Comparison of ENCODE assay signal across 16 mouse cellular contexts in the genomic region with DNA sequence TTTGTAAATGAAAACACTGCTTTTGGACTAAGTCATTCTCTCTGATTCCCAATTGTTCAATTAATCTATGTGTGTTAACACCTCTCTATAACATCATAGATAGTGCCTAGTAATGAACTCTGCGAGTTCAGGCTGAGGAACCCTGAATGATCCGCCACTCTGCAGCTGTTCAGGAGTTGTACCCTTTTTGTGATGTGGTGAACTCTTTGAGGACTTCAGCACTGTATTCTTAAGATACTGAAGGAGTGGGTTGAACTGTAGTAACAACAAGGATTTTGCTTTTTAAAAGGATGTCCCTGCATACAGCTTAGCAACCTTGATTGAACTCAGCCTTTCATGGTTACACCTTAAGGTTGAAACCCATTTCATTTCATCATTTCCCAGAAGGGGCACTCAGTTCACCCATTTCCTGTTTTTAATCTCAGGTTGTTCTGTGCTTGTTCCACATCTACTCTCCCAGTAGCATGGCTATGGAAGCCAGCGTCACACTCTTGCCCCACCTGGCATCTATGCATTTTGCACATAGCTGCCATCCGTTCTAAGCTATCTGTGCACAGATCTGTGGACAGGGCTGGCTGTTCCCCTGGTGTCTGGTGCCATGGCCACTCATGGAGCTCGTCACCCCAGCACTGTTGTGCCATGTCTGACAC. TPM values are rescaled to one million over a fixed set of nuclear protein-coding genes. Genes with fewer than 3 reads are reported as not detected.
A peak's percentile ranks its signal among the peaks of the same experiment; 100 is the strongest.
DNase-seq lines count a peak whose midpoint lies in the region; ATAC-seq and TF ChIP-seq lines count a peak whose summit lies in the region.
"Had no signal": no experiment of that assay in that cellular context is flagged by ENCODE, and none has a peak within 500 bp of the region (broad histone marks: within the 10 kb centered on the region; RNA-seq: fewer than 3 reads in every experiment).

No protein-coding gene starts in this region.

- ATAC-seq in liver, embryonic 11.5 days (replicated peaks; ENCODE audit: low FRiP score): no peak
- peak; percentile 28 for ATAC-seq in megakaryocyte, adult 5-6 weeks (ENCODE audit: poor library complexity, severe bottlenecking)
- ATAC-seq: hindbrain, postnatal 0 days; Patski had no signal

- H3K9ac ChIP-seq in liver, embryonic 11.5 days (ENCODE audit: low read depth, low read length): no peak overlapping the region

- no peaks in the 10 kb centered on the region for H3K9me3 ChIP-seq in liver, embryonic 11.5 days (ENCODE audit: control insufficient read depth, low read length)
- H3K9me3 ChIP-seq: embryonic facial prominence, embryonic 10.5 days had no signal

- no peak for DNase-seq in liver, embryonic 11.5 days (ENCODE audit: low spot score)
- no peak for DNase-seq in liver
- peak; percentile 69 for DNase-seq in thymus, postnatal 4 days
- DNase-seq in spleen, adult 12 weeks (ENCODE audit: low spot score): no peak
- no peak for DNase-seq in kidney, adult 2 months
- no peak for DNase-seq in cerebellum, postnatal 36 days
- DNase-seq: cerebellum, adult 9-11 months; gastrocnemius, postnatal 36 days; heart, postnatal 14 days; kidney, postnatal 14 days; lung, adult 2 months had no signal

- no peaks in the 10 kb centered on the region for H3K27me3 ChIP-seq in liver, embryonic 11.5 days (replicated peaks; ENCODE audit: control insufficient read depth, insufficient read depth, low read length)
- no peaks in the 10 kb centered on the region for H3K27me3 ChIP-seq in kidney, adult 2 months (replicated peaks; ENCODE audit: control insufficient read depth, insufficient read depth, low read length)

- TF ChIP-seq CTCF in bone marrow, adult 2 months (IDR thresholded peaks at IDR 0.05; ENCODE audit: control insufficient read depth, insufficient read depth, low read length): no peak
- TF ChIP-seq CTCF in kidney, adult 2 months (conservative IDR thresholded peaks at IDR 0.05; ENCODE audit: insufficient read depth, insufficient read length, low read depth, low read length): no peak

- H3K4me3 ChIP-seq in liver, embryonic 11.5 days (ENCODE audit: low read depth, low read length): no peak overlapping the region
- H3K4me3 ChIP-seq in bone marrow, adult 2 months (replicated peaks; ENCODE audit: control insufficient read depth, low read depth, low read length): no peak overlapping the region
- H3K4me3 ChIP-seq in kidney, adult 2 months (ENCODE audit: insufficient read depth, low read depth, low read length): no peak overlapping the region
- H3K4me3 ChIP-seq: embryonic facial prominence, embryonic 10.5 days had no signal

- H3K36me3 ChIP-seq in liver, embryonic 11.5 days (ENCODE audit: control insufficient read depth, insufficient read depth, low read length): peaks cover 9% of the 10 kb centered on the region; the same call in 1 of the 2 replicates
- H3K36me3 ChIP-seq in kidney, adult 2 months (ENCODE audit: control insufficient read depth, insufficient read depth, low read length): no peaks in the 10 kb centered on the region
- H3K36me3 ChIP-seq: embryonic facial prominence, embryonic 10.5 days had no signal

- H3K27ac ChIP-seq in liver, embryonic 11.5 days (ENCODE audit: low read depth, low read length): peak overlapping the region; percentile 99
- H3K27ac ChIP-seq in bone marrow, adult 2 months (ENCODE audit: control insufficient read depth, insufficient read depth, low read depth, low read length, poor library complexity): peak overlapping the region; percentile 55
- H3K27ac ChIP-seq in kidney, adult 2 months (ENCODE audit: insufficient read depth, low read depth, low read length): no peak overlapping the region
- H3K27ac ChIP-seq: embryonic facial prominence, embryonic 10.5 days; hindbrain, postnatal 0 days had no signal

- H3K4me1 ChIP-seq in liver, embryonic 11.5 days (replicated peaks; ENCODE audit: control insufficient read depth, insufficient read depth, low read length): peaks cover 54% of the 10 kb centered on the region
- peaks cover 26% of the 10 kb centered on the region for H3K4me1 ChIP-seq in bone marrow, adult 2 months (ENCODE audit: control insufficient read depth, insufficient read depth, low read length)
- no peaks in the 10 kb centered on the region for H3K4me1 ChIP-seq in kidney, adult 2 months (ENCODE audit: control insufficient read depth, insufficient read depth, low read length)
- H3K4me1 ChIP-seq: embryonic facial prominence, embryonic 10.5 days had no signal

- TF ChIP-seq POLR2A in bone marrow, adult 2 months (IDR thresholded peaks at IDR 0.05; ENCODE audit: borderline replicate concordance, control insufficient read depth, low read depth, low read length): no peak
- no peak for TF ChIP-seq POLR2A in kidney, adult 2 months (IDR thresholded peaks at IDR 0.05; ENCODE audit: low read depth, low read length)

- H3K4me2 ChIP-seq in liver, embryonic 11.5 days: no peak overlapping the region; the same call in 1 of the 2 replicates

- WGBS in liver, embryonic 11.5 days: 72% methylated on average over 5 of the region's 5 CpGs
- 54% methylated on average over 5 of the region's 5 CpGs for WGBS in bone marrow, adult 2 months
- whole genome bisulfite sequencing in kidney, adult 2 months: 90% methylated on average over 5 of the region's 5 CpGs

RNA-seq across cellular contexts. Expression of a gene that starts 41.2 kb away (rescaled TPM):
- 105 and 120 TPM in 2 replicates for polyA plus RNA-seq in liver, embryonic 11.5 days (2014; fragmentation: Nextera tagmentation; extraction: Ambion mirVana)
- 32.8 and 38.1 TPM in 2 replicates for polyA plus RNA-seq in bone marrow, adult 2 months (2011; ENCODE audit: insufficient read depth, insufficient read length, low replicate concordance, missing spikeins)
- total RNA-seq in megakaryocyte, adult 5-6 weeks (2015): 217 and 226 TPM in 2 replicates
- total RNA-seq in megakaryocyte, adult 5-6 weeks (2017): 80.8 and 104 TPM in 2 replicates
- 2.9 and 12.8 TPM in 2 replicates for polyA plus RNA-seq in kidney, adult 2 months (2012; rRNA removed)
- polyA plus RNA-seq: Patski had no signal
